Mouse (Mus musculus) adrenal gland, adult 2 months (tissue): Measurements from ENCODE around the gene Kcnj11. TPM values are rescaled to one million over a fixed set of nuclear protein-coding genes. Genes with fewer than 3 reads are reported as not detected.

Source experiments
- DNase-seq: peaks from one replicate; pipeline ENCODE4 v3.0.0; 2021
- polyA plus RNA-seq: library from polyadenylated mRNA; depleted of rRNA; stranded (reverse); fragments of >200 nt; gene quantifications from 2 replicates; pipeline ENCODE4 v1.2.3, GENCODE M21; 2012; rRNA removed
- total RNA-seq, 2 experiments: library from RNA; stranded (reverse); gene quantifications; 2 replicates each; pipeline ENCODE4 v1.2.3; 2021

Kcnj11 gene
- total and polyA plus RNA-seq, 3 experiments = 1.0 to 3.2 (median 2.9) TPM

GRCm38 (mm10) chr7:46047873-46048562 lies 52.5 kb downstream of the Kcnj11 start:
- no peak for DNase-seq

- peak; percentile 29 for DNase-seq
These were observed 54.7 kb downstream of the Kcnj11 start for GRCm38 (mm10) chr7:46045882-46046281.

GRCm38 (mm10) chr7:46044106-46044505 lies 56.5 kb downstream of the Kcnj11 start:
- no peak for DNase-seq

Other genes with a start within 250 kb of the Kcnj11 start
- 100 to 1,000 TPM; 128 to 147 TPM for gene Kdelr1, start 228.0 kb downstream of the Kcnj11 start, total RNA-seq
- gene Kdelr1, start 228.0 kb downstream of the Kcnj11 start, polyA plus RNA-seq = 235 and 251 TPM in 2 replicates
- gene Grin2d, start 222.4 kb downstream of the Kcnj11 start, total RNA-seq = under 1 TPM; 0.40 to 0.97 TPM
- gene Grin2d, start 222.4 kb downstream of the Kcnj11 start, polyA plus RNA-seq = 4.0 and 4.2 TPM in 2 replicates
- not detected for gene Syngr4, start 204.1 kb downstream of the Kcnj11 start, total RNA-seq
- gene Syngr4, start 204.1 kb downstream of the Kcnj11 start, polyA plus RNA-seq = 0.90 and 0.98 TPM in 2 replicates
- gene Tmem143, start 203.8 kb downstream of the Kcnj11 start, total RNA-seq = 10 to 100 TPM; 60.8 to 65.3 TPM
- gene Tmem143, start 203.8 kb downstream of the Kcnj11 start, polyA plus RNA-seq = 173 and 207 TPM in 2 replicates
- gene Emp3, start 179.4 kb downstream of the Kcnj11 start, total RNA-seq = 100 to 1,000 TPM; 327 to 620 TPM
- 855 and 1,123 TPM in 2 replicates for gene Emp3, start 179.4 kb downstream of the Kcnj11 start, polyA plus RNA-seq
- gene Ccdc114, start 176.7 kb downstream of the Kcnj11 start, total RNA-seq = 10 to 100 TPM; 13.3 to 68.3 TPM
- gene Ccdc114, start 176.7 kb downstream of the Kcnj11 start, polyA plus RNA-seq = 19.2 and 23.9 TPM in 2 replicates
- gene Abcc6, start 70.5 kb downstream of the Kcnj11 start, total RNA-seq = under 1 TPM; 0.14 to 0.66 TPM
- gene Abcc6, start 70.5 kb downstream of the Kcnj11 start, polyA plus RNA-seq = 0.19 and 0.30 TPM in 2 replicates
- gene Nomo1, start 67.1 kb downstream of the Kcnj11 start, total RNA-seq = 10 to 100 TPM; 58.7 to 65.3 TPM
- 25.1 and 34.3 TPM in 2 replicates for gene Nomo1, start 67.1 kb downstream of the Kcnj11 start, polyA plus RNA-seq
- 1 to 10 TPM; 1.7 to 3.3 TPM for gene Abcc8, start 79.3 kb upstream of the Kcnj11 start, total RNA-seq
- 1.3 and 1.7 TPM in 2 replicates for gene Abcc8, start 79.3 kb upstream of the Kcnj11 start, polyA plus RNA-seq
- gene Ush1c, start 137.7 kb upstream of the Kcnj11 start, total RNA-seq = 1 to 10 TPM; 1.6 to 1.8 TPM
- gene Ush1c, start 137.7 kb upstream of the Kcnj11 start, polyA plus RNA-seq = 0.06 TPM in 1 of 2 replicates, not detected in the other
- gene Otog, start 140.2 kb upstream of the Kcnj11 start, total RNA-seq = 1 to 10 TPM in 1 of 2 experiments, not detected in 1; 1.5 TPM
- gene Otog, start 140.2 kb upstream of the Kcnj11 start, polyA plus RNA-seq = 0.04 and 0.16 TPM in 2 replicates